Mouse (Mus musculus) limb, embryonic 14.5 days (tissue): ENCODE results near the gene Tnfrsf14. TPM values are rescaled to one million over a fixed set of nuclear protein-coding genes. Genes with fewer than 3 reads are reported as not detected.
A peak's percentile ranks its signal among the peaks of the same experiment; 100 is the strongest.

Experiments used
- ATAC-seq: fragments of 200-750 bp; cut with Nextera tagmentation; 2 replicates; pipeline ENCODE4 v1.8.0; 2017; ENCODE audit warnings: low read depth, moderate number of reproducible peaks, moderate TSS enrichment; ENCODE audit not compliant: low FRiP score
- DNase-seq: peaks from one replicate; pipeline ENCODE4 v3.0.0-alpha.2; 2015; ENCODE audit warnings: low spot score
- H3K27ac ChIP-seq: fragments of 300-500 bp; sonication (generic); replicated peaks from 2 replicates; pipeline ENCODE4 v1.5.1; 2014; ENCODE audit warnings: low read depth, mild to moderate bottlenecking, low read length, moderate library complexity, mixed read lengths
- H3K27me3 ChIP-seq: fragments of 300-500 bp; sonication (generic); 2 replicates; pipeline ENCODE4 v1.6.1; 2014; ENCODE audit warnings: low read length, mixed read lengths; ENCODE audit not compliant: control insufficient read depth, insufficient read depth
- H3K36me3 ChIP-seq: fragments of 300-500 bp; sonication (generic); 2 replicates; pipeline ENCODE4 v1.6.1; 2014; ENCODE audit warnings: mild to moderate bottlenecking, low read length, moderate library complexity, mixed read lengths; ENCODE audit not compliant: control insufficient read depth, insufficient read depth
- H3K4me1 ChIP-seq: fragments of 300-500 bp; sonication (generic); 2 replicates; pipeline ENCODE4 v1.6.1; 2014; ENCODE audit warnings: antibody characterized with exemption, low read length, mixed read lengths; ENCODE audit not compliant: control insufficient read depth, insufficient read depth
- H3K4me2 ChIP-seq: fragments of 300-500 bp; sonication (generic); replicated peaks from 2 replicates; pipeline ENCODE4 v1.6.1; 2014; ENCODE audit warnings: low read depth, mild to moderate bottlenecking, low read length, moderate library complexity; ENCODE audit not compliant: severe bottlenecking
- H3K4me3 ChIP-seq: fragments of 300-500 bp; sonication (generic); replicated peaks from 2 replicates; pipeline ENCODE4 v1.5.1; 2014; ENCODE audit warnings: low read length
- H3K9ac ChIP-seq: fragments of 300-500 bp; sonication (generic); 2 replicates; pipeline ENCODE4 v1.6.1; 2014; ENCODE audit warnings: mild to moderate bottlenecking, low read depth, low read length, moderate library complexity; ENCODE audit not compliant: severe bottlenecking
- H3K9me3 ChIP-seq: fragments of 300-500 bp; sonication (generic); 2 replicates; pipeline ENCODE4 v1.6.1; 2016; ENCODE audit warnings: low read length; ENCODE audit not compliant: control insufficient read depth
- POLR2A ChIP-seq: fragments of 200-500 bp; IDR thresholded peaks from 2 replicates; pipeline ENCODE4 v1.8.0; 2012; ENCODE audit warnings: inconsistent platforms, mild to moderate bottlenecking, moderate library complexity, borderline replicate concordance; ENCODE audit not compliant: insufficient read depth, insufficient read length; ENCODE audit errors: extremely low read depth
- WGBS: fragments of 180-500 bp; shearing (Covaris S2); extraction: QIAGEN DNeasy Blood & Tissue Kit; methylation state at CpG from one replicate; pipeline ENCODE4 v1.1.7; 2014; 5-methylcytosine and 5-hydroxymethylcytosine counted together
- polyA plus RNA-seq, 2 experiments: library from polyadenylated mRNA; depleted of rRNA in 1 of 2; stranded (reverse) in 1 of 2; unstranded in 1 of 2; fragments of >200 nt; fragmentation: Nextera tagmentation in 1 of 2; extraction: Ambion mirVana in 1 of 2; gene quantifications; 2 replicates each; pipeline versions ENCODE4 v1.2.1 to v1.2.3; 2012 to 2014

The Tnfrsf14 gene
- polyA plus RNA-seq, 2 experiments, result 0.99 to 5.8 TPM

DNA sequence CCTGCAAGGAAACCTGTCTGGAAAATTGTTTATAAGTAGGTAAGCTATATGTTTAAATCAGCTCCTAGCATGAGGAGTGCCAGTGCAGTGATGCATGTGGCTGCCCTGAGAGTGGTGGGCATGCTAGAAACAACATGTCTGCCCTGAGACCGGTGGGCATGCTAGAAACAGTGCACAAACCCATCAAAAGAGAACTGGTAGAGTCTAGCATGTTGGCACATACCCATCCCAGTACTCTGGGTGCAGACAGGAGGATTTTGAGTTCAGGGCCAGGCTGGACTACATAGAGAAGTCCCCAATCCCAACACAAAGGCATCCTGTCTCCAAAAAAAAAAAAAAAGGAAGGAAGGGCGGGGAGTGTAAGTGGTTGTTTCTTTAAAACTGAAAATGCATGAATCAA lies 6.4 kb upstream of the Tnfrsf14 start:
- ATAC-seq (no peak), DNase-seq (no peak)
- Histone ChIP-seq H3K4me1 (no peaks in the 10 kb centered on the region), H3K27me3 (no peaks in the 10 kb centered on the region), H3K27ac (no peak overlapping the region), H3K4me2 (no peak overlapping the region), H3K9me3 (no peaks in the 10 kb centered on the region), H3K36me3 (no peaks in the 10 kb centered on the region), H3K4me3 (no peak overlapping the region), H3K9ac (no peak overlapping the region)
- TF ChIP-seq POLR2A, result no peak
- WGBS, result 85% methylated on average over 2 of the region's 2 CpGs

DNA sequence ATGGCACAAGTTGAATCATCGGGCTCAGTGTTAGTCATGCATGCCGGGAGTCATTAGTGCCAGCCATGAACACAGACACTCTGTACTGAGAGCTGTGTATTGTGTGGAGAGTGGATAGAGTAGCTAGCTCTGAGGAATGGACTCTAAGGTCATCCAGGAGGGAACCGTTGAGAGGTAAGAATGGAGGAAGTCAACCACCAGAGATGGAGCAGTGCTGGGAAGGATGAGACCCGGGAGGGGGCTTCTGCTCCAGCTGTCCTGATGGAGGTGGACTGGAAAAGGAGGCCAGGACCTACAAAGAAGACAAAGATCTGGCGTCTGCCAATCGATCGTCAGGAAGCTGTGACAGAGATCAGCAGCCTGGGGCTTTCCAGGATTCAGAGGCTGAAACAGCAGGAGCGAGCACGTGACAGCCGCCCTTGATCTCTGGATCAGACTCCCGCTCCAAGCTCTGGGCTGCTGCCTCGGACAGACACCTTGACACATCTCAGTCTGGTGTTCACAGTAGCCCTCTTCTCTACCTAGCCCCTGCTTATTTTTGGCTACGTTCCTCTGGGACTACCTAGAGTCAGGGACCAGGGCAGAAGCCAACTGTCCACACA lies 5.0 kb upstream of the Tnfrsf14 start:
- Histone ChIP-seq H3K4me3 (no peak overlapping the region), H3K27me3 (no peaks in the 10 kb centered on the region), H3K4me1 (no peaks in the 10 kb centered on the region), H3K4me2 (no peak overlapping the region), H3K27ac (no peak overlapping the region), H3K9ac (no peak overlapping the region), H3K36me3 (no peaks in the 10 kb centered on the region), H3K9me3 (no peaks in the 10 kb centered on the region)
- TF ChIP-seq POLR2A, result no peak
- WGBS, result 59% methylated on average over 11 of the region's 13 CpGs
- ATAC-seq (no peak), DNase-seq (no peak)

DNA sequence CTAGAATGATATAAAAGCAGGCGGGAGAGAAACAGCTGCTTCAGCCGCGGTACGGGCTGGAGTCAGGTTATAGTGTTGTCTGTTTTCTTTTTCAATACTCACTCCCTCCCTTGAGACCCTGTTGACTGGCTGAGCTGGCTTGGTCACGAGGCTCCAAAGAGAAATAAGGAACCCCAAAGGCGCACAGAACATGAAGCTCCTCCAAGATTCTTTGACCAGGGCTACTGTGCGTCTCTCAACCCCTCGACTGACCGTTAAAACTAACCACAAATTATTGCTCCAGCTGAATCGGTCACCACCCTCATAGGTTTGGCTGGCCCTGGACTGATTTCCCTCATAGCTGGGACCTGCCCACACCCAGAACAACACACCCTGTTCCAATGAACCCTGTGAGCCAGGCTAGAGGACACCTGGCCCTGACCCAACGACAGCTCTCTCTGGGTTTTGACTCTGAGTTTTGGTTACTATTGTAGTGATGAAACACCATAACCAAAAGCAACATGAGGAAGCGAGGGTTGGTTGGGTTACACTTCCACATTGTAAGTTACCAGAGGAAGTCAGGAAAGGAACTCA lies 811 bp upstream of the Tnfrsf14 start:
- H3K4me3 ChIP-seq, result no peak overlapping the region
- no peaks in the 10 kb centered on the region for H3K36me3 ChIP-seq
- H3K4me1 ChIP-seq, result peaks cover 15% of the 10 kb centered on the region
- 73% methylated on average over 12 of the region's 12 CpGs for WGBS
- H3K4me2 ChIP-seq, result no peak overlapping the region
- ATAC-seq, result no peak
- no peak for TF ChIP-seq POLR2A
- no peaks in the 10 kb centered on the region for H3K27me3 ChIP-seq
- no peaks in the 10 kb centered on the region for H3K9me3 ChIP-seq
- H3K27ac ChIP-seq, result no peak overlapping the region
- DNase-seq, result peak; percentile 2
- H3K9ac ChIP-seq, result no peak overlapping the region

DNA sequence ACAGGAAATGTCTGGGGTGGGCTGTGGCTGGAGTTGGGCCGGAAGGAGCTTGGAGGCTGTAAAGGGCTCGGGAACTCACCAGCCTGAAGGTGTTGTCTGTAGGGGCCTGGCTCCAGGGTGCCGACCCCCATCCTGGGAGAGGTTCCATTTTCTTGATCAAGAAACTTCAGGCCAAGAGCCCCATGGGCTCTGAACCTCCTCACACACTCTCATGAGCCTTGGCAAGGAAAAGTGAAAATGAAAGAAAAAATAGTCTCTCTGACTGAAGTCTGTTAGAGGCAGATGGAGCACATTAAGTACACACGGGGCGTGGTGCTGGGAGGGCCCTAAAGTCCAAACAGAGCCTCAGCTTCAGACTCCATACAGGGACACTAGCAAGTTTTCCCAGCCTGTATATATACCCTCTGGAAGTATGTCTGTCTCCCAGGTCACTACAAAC lies 445 bp downstream of the Tnfrsf14 start:
- 0 out of 2 replicates have a peak overlapping the region, but pooled peaks have one; percentile 8 for H3K4me3 ChIP-seq
- H3K9ac ChIP-seq, result peak overlapping the region; percentile 17; the same call in 1 of the 2 replicates
- 16% methylated on average over 5 of the region's 5 CpGs for WGBS
- H3K9me3 ChIP-seq, result no peaks in the 10 kb centered on the region
- no peaks in the 10 kb centered on the region for H3K36me3 ChIP-seq
- no peaks in the 10 kb centered on the region for H3K27me3 ChIP-seq
- ATAC-seq (0 out of 2 replicates have a peak, but pooled peaks have one; percentile 37), DNase-seq (peak; percentile 22)
- peaks cover 15% of the 10 kb centered on the region for H3K4me1 ChIP-seq
- TF ChIP-seq POLR2A, result no peak
- peak overlapping the region; percentile 59; the same call in 1 of the 2 replicates for H3K27ac ChIP-seq
- peak overlapping the region; percentile 34 for H3K4me2 ChIP-seq

DNA sequence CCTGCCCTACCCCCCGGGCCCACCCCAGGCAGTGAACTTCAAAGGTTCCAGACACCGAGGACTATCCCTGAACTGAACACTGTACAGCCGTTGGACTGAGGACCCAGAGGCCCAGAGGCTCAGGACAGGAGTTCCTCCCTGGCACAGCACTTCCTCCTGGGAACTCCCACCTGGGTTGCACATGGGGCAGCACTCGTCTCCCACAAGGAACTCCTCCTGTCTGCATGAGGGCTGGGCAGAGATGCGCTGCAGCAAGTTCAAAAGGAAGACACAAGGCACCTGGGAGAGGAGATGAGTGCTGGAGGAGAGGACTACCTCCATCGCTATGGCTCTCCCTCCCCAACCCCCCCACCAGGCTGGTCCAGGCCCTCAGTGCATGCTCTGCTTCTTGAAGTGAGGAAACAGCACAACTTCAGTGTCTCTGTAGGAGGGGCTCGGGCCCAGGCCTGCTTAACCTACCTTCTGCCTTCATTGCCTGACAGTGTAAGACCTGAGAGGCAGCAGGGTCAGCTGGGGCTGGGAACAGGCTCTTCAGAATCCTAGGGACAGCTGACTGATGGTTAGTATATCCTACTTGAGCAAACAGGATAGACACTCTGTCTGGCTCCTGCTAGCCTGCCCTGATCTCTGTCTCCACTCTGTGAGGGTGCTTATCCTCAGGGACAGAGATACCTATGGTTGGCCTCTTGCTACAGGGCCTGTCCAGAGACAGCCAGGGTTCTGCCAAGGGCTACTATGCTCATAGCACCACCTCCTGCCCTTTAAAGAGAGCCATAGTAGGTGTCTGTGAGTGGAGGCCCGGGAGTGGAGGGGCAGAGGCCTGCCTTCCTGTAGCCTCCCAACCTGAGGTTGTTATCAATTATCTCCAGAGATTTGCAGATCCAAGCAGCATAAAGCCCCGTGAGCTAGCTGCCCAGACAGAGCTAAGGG lies 1.1 kb downstream of the Tnfrsf14 start:
- TF ChIP-seq POLR2A, result no peak
- Histone ChIP-seq H3K27ac (peak overlapping the region; percentile 59; the same call in 1 of the 2 replicates), H3K4me1 (peaks cover 15% of the 10 kb centered on the region), H3K27me3 (no peaks in the 10 kb centered on the region), H3K36me3 (no peaks in the 10 kb centered on the region), H3K4me2 (peak overlapping the region; percentile 34), H3K4me3 (0 out of 2 replicates have a peak overlapping the region, but pooled peaks have one; percentile 8), H3K9me3 (no peaks in the 10 kb centered on the region), H3K9ac (peak overlapping the region; percentile 17)
- peak; percentile 2 for DNase-seq
- ATAC-seq, result no peak
- WGBS, result 37% methylated on average over 9 of the region's 9 CpGs
